Mouse (Mus musculus) Muller cell, postnatal 12 days (primary cell): ENCODE measurements around the gene Tarsl2.

ENCODE experiments used
- DNase-seq: peaks from one replicate; pipeline ENCODE4 v3.0.0-alpha.2; 2015; ENCODE audit errors: inconsistent ontology term

Tarsl2 gene

GRCm38 (mm10) chr7:65735261-65735660 is 90.6 kb downstream of the Tarsl2 start:
- no peak for DNase-seq

DNA sequence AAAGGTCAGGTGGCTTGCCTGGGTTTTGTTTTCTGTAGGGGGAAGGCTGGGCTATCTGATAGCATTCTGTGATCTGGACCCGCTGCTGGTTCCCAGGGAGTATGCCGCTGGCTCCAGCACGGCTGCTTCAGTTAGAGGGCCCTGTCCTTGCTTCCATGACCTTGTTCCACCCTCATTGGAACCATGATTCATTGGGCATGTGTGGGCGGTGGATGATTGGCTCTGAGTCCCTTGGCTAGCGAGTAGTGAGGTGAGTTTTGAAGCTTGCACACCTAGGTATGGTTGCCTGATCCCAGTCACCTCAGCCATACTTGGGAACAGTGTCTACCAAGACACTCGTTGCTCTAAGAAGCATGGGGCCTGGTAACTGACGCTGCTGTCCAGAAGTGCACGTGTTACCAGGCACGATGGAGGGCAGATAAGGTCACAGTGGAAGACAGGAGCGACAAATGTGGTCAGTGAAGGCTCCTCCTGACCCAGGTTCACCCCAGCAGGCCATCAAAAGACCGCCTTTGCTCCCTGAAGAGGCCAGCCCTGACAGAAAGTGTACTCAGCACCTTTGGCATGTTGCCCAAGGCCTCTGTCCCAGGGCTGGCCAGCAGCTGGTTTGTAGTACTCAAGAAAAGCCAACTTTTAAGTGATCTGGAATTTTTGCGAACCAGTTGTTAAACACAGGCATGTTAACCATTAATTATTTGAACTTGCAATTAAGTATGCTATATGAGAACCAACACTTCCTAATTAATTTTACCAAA is 92.8 kb downstream of the Tarsl2 start:
- no peak for DNase-seq
